Mouse (Mus musculus) brain, embryonic 18.5 days (tissue): Measurements from ENCODE around the gene Raph1.
"Not testable (repeated sequence)": the region's sequence is repeated elsewhere in the genome, so short reads cannot be mapped to it uniquely, and the experiment has no call there.

Source experiments
- DNase-seq: peaks from one replicate; pipeline ENCODE4 v3.0.0-alpha.2; 2012; ENCODE audit warnings: low read depth, low spot score

Gene Raph1

DNA sequence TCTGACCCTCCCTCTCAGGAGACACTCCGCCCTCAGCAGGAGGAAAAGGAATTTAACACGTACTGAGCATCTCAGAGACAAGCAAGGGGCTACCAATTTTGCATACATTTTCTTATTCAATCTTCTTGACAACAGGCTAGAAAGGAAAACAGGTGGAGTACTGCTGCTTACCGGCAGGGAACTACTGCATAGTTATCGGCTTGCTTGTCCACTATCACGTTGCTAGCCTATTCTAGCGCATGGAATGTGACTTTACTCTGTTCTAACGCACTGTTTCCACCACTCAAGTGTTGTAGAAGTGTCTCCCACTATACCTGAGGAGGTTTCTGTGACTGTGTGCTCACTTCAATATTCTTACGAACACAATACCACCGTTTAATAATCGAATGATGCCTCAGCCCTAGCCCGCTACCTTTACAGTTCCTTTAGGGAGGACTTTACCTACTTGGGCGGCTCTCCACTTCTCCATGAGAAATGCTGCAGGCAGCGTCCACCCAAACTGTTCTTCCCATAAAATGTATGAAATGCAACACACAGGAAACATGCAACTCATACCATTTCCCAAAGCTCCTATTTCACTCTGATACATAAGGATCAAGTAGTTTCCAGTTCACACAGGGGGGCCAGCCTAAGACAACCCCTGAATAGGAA is 1.5 kb downstream of the Raph1 start:
- DNase-seq = no peak

DNA sequence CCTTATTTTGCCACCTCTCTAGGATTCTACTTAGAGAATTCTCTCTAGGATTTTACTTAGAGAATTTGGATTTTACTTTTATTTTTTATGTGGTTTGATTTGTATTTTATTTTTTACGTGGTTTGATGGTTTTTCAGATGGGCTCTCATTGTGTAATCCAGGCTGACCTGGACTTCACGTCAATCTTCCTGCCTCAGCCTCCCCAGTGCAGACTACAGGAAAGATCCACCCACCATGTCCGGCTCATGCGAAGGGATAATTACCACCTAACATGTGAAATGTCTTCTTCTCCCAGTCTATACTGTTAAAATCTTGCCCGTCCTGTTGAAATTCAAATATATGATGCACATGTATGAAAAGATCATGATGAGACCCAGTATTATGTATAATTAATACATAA is 2.2 kb downstream of the Raph1 start:
- DNase-seq = no peak

DNA sequence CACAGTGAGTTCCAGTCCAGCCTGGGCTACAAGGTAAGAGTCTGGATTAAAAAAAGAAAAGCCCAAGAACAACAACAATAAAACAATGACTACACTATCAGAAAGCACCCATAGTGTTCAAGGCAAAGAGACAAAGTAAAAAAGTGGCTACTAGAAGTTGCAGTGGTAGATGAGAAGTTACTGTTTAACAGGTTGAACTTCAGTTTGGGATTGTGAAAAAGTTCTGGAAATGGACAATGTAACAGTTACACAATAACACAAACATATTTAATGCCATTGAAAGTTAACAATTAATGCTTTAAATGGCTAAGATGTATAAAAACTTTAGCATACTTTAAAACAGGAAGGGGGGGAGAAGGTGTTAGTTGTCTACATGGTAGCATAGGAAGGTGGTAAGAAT is 3.9 kb downstream of the Raph1 start:
- DNase-seq = no peak

DNA sequence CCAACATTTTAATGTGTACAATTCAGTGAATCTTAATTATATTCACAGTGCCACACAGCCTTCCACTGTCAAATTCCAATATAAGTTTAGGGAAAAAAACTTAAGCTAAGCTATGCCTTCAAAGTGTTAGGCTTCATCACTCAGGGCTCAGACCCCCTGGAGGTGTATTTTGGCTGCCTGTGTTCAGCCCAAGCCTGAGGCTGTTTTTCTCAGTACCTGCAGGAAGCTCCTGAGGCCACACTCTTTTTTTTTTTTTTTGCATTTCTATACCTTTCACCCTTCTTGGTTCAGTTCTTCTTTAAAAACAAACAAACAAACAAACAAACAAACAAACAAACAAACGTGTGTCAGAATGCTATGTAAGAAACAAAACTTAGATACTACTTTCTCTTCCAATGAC is 23.2 kb downstream of the Raph1 start:
- DNase-seq = no peak

DNA sequence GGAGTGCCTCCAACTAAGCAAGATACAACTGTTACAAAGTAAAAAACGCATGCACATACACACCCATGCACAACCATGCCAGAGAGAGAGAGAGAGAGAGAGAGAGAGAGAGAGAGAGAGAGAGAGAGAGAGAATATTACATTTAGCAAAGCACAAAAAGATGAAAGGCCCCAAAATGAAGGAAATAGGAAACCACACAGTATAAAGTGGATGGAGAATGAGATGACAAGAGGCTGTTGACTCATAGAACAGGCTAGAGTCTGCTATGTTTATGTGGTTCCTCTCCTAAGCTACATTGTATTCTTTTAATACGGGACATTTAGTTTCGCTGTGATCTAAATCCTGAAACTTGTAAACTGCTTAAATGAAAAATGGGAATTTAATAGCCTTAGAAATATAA is 27.6 kb downstream of the Raph1 start:
- DNase-seq = no peak

DNA sequence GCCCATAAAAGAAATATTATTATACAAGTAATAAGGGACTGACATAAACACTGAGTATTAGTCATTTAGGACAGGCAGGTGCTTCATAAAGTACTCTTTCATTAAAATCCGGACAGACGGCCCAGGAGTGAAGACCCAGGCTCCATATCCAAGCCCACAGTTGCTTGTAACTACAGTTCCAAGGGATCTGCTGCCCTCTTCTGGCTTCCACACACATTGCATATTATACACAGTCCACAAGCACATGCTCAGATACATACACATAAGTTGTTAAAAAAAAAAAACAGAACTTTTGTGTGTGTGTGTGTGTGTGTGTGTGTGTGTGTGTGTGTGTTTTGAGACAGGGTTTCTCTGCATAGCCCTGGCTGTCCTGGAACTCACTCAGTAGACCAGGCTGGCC is 32.0 kb downstream of the Raph1 start:
- no peak for DNase-seq

DNA sequence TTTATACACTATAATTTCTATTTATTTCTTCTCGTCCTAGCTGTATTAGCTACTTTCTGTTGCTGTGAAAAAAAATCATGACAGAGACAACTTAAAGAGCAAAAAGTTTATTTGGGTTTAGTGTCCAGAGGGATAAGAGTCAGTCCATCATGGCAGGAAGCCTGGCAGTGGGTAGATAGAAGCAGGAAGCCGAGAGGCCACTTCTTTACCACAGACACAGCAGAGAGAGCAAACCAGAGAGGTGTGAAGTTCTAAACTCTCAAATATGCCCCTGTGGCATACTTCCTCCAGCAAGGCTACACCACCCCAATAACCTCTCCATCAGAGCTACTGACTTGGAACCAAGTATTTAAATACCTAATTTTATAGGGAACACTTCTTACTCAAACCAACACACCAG is 36.3 kb downstream of the Raph1 start:
- DNase-seq = no peak

DNA sequence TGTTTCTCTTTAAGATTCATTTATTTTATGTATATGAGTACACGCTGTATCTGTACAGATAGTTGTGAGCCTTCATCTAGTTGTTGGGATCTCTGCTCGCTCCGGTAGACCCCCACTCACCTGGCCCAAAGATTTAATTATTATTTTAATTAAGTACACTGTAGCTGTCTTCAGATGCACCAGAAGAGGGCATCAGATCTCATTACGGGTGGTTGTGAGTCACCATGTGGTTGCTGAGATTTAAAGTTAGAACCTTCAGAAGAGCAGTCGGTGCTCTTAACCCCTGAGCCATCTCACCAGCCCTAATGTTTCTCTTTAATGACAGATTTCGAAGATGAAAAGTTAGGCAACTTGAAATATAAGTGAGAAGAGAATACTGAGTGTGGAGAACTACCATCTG is 36.8 kb downstream of the Raph1 start:
- no peak for DNase-seq

DNA sequence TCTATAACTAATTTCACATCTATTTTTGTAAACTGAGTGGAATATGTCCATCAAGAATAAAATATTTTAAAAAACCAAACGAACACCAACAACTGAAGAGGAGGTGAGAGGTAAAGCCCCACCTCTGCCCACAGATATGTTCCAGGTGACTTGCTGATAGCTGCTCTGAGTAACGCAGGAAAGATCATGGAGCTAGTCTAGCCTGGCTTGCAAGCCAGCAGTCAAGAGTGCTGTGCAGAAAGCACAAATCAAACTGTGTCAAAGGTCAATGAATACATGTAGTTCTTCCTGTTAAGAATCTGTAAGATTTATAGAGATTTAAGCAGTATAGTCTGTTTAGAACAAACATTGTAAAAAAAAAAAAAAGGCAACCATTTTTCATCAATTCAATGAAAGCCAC is 56.3 kb downstream of the Raph1 start:
- no peak for DNase-seq

DNA sequence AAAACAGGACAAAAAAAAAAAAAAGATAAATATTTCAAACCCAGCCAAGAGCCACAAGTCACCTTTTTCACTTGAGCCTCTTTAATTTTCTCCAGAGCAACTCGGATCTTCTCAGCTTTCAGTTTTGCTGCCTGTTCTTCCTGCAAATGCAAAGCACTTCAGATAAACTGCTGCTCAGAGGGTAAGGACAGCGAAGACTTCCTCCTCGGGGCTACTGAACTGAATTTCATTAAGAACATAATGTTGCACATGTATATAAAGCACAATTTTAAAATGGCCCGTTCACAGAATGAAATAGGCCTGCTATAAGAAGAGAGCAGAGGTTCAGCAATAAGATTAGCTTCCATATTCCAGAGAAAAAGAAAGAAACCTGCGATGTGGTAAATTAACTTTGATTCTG is 63.4 kb downstream of the Raph1 start:
- no peak for DNase-seq

DNA sequence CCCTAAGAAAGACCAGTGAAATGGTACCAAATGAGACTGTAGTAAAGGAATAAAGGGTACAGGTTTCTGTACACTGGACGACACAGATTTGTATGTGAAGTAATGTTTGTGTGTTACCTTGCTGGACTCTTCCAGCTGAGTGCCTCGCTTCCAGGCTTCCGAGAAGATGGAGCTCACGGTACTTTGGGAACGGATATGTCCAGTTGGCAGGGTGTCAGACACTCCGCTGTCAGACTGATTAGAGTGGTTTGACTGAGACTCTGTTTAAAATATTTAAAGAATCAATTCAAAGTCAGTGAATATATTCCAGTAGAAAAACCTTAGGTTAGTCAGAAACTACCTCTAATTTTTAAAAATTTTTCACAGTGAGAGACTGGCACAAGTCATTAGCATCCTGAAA is 73.5 kb downstream of the Raph1 start:
- DNase-seq = no peak

DNA sequence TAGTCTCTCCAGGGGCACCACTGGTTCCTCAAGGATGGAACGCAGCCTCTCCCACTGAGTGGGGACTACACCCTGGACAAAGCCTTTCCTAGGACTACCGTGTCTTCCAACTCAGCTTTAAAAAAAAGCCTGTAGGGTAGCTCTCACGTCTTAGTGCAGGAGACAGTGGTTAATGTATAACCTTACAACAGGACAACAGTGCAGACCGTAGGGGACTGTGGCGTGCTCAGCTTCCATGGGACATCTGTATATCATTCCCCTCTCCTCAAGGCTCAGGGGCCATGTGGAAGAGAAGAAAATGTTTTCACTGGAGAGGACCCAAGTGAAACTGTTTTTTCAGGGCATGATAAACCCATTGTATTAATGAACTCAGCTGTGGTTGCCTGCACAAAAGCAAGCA is 74.5 kb downstream of the Raph1 start:
- DNase-seq = no peak

DNA sequence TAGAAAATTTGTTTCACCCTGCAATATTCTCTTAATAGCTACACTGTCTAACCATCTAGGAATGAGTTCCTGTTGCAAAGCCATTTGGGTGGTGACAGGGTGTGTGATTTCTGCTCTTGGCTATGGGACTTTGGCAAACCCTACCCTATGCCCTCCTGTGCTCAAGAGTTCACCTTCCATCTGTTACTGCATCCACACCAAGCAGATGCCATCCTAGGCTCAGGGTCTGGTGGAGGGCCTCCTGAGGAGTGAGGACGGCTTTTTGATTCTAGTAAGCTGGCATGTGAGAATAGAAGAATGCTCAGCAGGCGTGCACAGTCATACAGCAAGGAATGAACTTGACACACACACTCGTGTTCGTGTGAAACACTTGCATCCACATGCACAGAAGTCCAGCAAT is 76.4 kb downstream of the Raph1 start:
- no peak for DNase-seq

DNA sequence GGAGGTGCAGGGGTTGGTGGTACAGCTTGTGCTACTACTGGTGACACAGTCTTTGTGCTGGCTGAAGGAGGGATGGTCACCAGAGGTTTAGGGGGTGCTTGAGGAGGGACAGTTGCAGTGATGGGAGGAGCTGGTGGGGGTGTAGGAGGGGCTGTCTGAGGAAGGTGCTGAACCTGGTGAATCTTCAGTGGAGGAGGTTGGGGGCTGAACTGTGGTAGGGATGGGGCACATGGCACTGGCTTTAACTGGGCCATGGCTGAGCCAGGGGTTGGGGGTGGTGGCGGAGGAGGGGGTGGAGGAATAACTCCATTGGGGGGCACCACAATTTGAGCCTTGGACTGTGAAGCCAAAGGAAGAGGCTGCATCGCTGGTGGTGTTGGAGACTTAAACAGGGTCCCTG is 77.2 kb downstream of the Raph1 start:
- DNase-seq = no peak

DNA sequence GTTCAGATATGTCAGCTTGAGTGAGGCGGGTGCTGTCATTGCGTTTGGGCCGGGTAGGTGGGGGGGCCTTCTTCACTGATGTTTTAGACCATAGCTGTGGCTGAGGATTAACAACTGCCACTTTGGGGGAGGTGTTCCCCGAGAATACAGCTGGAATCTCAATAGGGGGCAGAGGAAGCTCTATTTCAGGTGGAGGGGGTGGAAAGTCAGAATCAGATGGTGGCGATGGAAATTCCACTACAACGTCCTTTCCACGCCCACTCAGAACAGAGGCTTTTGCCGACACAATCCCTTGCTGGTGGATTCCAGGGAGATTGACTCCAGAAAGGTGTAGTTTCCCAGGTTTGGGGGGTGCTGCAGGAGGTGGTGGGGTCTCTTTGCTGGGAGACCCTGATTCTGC is 78.3 kb downstream of the Raph1 start:
- no peak for DNase-seq

DNA sequence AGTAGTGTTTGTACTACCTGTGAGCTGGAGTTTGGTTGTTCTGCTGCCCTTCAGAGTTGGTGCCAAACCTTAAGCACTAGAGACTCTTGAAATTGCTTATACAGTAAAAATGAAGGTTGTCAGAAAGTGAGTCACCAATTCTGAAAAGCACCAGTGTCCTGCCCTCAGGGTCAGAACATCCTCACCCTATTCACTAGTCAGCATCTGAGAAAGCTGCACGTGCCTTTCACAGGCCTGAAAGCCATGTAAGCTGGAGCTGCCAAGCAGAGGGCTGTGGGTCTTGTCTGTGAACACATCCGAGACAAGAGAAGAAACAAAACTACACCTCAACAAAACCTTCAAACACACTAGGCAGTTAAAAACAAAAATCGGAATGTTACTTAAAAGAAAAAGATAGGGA is 81.3 kb downstream of the Raph1 start:
- no peak for DNase-seq

DNA sequence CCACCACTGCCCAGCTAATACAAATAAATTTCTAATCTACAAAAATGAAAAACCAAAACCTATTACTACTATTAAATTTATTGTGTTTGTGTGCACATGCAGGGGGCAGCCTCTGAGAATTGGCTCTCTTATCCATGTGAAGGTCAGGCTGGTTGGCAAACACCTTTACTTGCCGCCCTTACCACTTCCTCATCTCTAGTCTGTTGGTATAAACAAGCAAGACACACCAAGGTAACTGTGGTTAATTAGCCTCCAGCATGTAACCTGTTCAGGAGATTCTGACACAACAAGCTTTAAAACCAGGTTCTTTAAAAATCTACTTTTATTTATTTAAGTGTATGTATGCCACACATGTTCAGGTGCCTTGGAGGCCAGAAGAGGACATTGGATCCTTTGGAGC is 84.0 kb downstream of the Raph1 start:
- no peak for DNase-seq

DNA sequence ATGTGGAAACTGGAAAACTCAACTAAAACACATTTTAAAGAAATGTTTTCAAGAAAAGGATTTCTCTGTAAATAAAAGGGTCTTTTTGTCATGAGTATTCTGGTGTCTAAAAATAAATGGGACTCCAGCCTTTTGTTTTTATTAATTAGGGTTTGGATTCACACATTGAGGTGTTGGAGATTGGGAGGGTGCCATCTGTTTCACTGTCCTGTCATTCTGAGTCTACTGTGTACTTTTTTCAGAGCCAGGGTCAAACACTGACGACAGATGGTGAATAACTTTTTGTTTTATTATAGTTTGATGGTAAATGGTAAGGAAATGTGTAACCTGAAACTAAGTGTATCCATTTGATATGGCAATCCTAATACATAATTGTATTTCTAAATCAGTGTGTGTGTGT is 85.3 kb downstream of the Raph1 start:
- DNase-seq = no peak

DNA sequence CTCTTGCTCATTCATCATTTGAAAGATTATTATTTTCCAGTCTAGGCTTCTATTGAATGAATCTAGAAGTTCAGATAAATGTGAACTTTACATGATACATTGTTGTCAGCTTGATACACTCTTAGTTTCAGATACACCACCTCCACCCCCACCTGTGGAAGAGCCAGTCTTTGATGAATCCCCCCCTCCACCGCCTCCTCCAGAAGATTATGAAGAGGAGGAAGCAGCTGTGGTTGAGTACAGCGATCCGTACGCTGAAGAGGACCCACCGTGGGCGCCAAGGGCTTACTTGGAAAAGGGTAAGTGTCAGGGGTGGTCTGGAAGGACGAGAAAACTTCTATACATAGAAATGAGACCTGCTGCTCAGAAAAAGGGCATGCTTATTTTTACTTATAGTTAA is 96.4 kb downstream of the Raph1 start:
- no peak for DNase-seq

DNA sequence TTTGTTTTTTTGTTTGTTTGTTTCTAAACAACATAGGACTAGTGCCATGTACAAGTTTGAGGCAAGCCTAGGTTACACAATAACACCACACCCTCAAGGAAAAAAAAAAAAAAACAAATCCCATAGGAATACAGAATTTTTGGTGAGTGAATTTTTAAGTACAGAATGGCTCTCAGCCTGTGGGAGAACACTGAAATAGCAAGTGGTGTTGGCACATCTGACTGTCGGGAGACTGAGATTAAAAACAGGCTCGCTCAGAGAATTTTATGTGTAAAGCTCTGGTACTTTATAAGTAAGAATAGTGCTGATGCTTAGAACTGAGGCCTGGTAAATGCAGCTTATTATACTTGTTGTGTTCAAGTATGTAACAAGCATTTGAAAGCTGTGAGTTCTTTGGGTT is 97.4 kb downstream of the Raph1 start:
- DNase-seq = no peak

DNA sequence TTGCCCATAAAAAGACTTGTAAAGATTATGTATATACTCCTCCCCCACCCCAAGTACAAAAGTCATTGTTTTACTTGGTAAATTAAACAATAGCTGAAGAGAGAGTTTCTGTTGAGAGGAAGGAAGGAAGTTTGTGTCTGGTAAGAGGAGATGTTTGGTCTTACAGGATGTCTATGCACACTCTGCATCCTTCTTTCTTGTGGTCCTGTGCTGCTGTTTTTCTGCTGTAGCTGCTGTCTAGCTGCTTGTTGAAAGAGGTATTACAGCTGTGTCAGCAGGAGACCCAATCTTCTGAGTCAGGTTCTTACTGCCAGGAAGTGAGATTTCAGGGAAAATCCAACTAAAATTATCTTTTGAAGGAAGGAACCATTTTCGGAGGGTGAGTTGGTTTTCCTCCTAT is 106.3 kb downstream of the Raph1 start:
- DNase-seq = no peak

DNA sequence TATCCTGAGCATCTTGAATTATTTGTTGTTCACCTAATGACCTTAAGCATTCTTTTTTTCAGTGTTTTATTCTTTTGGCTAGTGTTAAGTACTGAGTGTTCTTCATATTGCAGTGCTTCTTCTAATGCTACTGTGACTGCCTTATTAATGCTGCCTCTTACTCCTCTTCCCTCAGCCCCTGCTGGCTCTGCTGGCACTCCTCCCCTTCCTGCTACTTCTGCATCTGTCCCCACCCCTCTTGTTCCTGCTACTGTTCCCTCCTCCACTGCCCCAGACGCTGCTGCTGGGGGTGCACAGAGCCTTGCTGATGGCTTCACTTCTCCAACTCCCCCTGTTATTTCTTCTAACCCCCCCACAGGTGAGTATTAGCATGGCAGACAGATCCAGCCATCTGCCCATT is 117.0 kb downstream of the Raph1 start:
- no peak for DNase-seq

DNA sequence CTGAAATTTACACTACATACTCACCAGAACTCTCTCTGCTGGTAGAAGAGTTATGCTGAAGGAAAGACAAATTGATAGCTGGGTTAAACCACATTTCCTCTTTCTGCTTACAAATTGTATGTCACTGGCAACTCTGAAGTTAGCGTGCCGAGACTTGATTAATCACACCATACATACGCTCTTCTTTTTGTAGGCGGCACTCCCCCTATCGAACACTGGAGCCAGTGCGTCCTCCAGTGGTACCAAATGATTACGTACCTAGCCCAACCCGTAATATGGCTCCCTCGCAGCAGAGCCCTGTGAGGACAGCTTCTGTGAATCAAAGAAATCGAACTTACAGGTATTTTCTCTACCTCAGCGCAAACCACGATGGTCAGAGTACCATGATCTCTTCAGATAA is 119.8 kb downstream of the Raph1 start:
- DNase-seq = no peak

DNA sequence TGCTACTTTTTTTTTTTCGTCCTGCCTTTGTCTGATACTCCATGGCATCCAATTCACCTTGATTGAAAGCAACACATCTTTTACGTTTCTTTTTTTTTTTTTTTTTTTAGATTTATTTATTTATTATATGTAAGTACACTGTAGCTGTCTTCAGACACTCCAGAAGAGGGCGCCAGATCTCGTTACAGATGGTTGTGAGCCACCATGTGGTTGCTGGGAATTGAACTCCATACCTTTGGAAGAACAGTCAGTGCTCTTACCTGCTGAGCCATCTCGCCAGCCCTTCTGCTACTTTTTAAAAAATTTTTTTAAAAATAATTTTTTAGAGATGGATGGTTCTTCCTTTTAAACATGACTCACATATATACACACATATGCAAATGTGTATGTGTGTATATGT is 125.5 kb downstream of the Raph1 start:
- DNase-seq = not testable (repeated sequence)

DNA sequence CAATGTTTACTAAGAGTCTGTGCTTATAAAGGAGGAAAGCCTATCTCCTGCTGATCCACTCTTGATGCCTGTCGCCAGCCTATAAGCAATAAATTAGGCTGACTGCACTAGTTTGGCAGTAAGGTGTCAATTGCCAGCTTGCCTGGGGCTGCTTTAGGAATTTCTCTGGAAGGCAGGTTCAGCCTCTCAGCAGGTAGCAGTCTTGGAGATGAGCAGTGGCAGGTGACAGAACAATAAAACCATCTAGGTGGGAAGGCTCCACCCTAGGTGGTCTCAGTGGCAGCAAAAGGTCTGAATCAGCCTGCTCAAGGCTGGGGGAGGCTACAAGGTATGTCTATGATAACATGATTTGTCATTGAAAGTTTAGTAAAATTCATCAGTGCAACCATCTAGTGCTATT is 134.4 kb downstream of the Raph1 start:
- DNase-seq = no peak
